In genomic region chr2:29787937-29788681, GRCm38 (mm10) we compare ENCODE assay signal across 8 mouse cellular contexts. TPM values are rescaled to one million over a fixed set of nuclear protein-coding genes. Genes with fewer than 3 reads are reported as not detected.
DNase-seq lines count a peak whose midpoint lies in the region; ATAC-seq lines count a peak whose summit lies in the region.

Trub2 (minus strand) TSS chr2:29788502.

- no peaks in the 10 kb centered on the region for H3K27me3 ChIP-seq in intestine, embryonic 16.5 days (replicated peaks; ENCODE audit: control insufficient read depth, insufficient read depth, low read length)

- peak within 1 kb of the TSS; percentile 82 for H3K9ac ChIP-seq in intestine, embryonic 16.5 days (ENCODE audit: low read depth, low read length)

- H3K4me2 ChIP-seq in intestine, embryonic 16.5 days (ENCODE audit: low read depth, low read length) = peak within 1 kb of the TSS; percentile 87

- H3K27ac ChIP-seq in intestine, embryonic 16.5 days (ENCODE audit: low read length) = peak within 1 kb of the TSS; percentile 84

- H3K4me1 ChIP-seq in intestine, embryonic 16.5 days (ENCODE audit: control insufficient read depth, insufficient read depth, low read length) = peaks cover 13% of the 10 kb centered on the region

- intact Hi-C loops in gastrocnemius, postnatal 36 days (cut with DNase I) = no loop called here
- intact Hi-C loops in left cerebral cortex, postnatal 25 days (cut with DNase I) = no loop called here

- peaks cover 17% of the 10 kb centered on the region for H3K36me3 ChIP-seq in intestine, embryonic 16.5 days (ENCODE audit: control insufficient read depth, insufficient read depth, low read length)

- peak within 1 kb of the TSS; percentile 85 for H3K4me3 ChIP-seq in intestine, embryonic 16.5 days (ENCODE audit: low read length)

- WGBS in intestine, embryonic 16.5 days = under 1% methylated on average over 45 of the region's 45 CpGs

- peak; percentile 84 for ATAC-seq in intestine, embryonic 16.5 days

- no peaks in the 10 kb centered on the region for H3K9me3 ChIP-seq in intestine, embryonic 16.5 days (ENCODE audit: control insufficient read depth, low read length)

- DNase-seq in adrenal gland, adult 8-10 months = peak; percentile 83
- peak; percentile 56 for DNase-seq in embryo, embryonic 11.5 days (ENCODE audit: low read depth, low spot score)
- peak; percentile 68 to 74 for DNase-seq in gastrocnemius, postnatal 36 days
- DNase-seq in left cerebral cortex, postnatal 25 days (ENCODE audit: low spot score in 2 of 2) = peak; percentile 90 to 94
- peak; percentile 81 for DNase-seq in mesoderm, embryonic 11.5 days (ENCODE audit: low read depth, low spot score)
- peak; percentile 86 to 88 for DNase-seq in right cerebral cortex, postnatal 36 days (ENCODE audit: low spot score in 2 of 2)
- peak; percentile 75 to 82 for DNase-seq in urinary bladder, postnatal 4 days (ENCODE audit: low spot score in 2 of 2)

RNA-seq across cellular contexts. Expression of gene Trub2, which starts in this region (rescaled TPM):
- 10 to 100 TPM; 38.8 to 73.6 (median 49.8) TPM for total RNA-seq in adrenal gland, adult 8-10 months (2022)
- 10 to 100 TPM; 21.7 to 24.6 TPM for total RNA-seq in gastrocnemius, postnatal 36 days (2021)
- polyA plus RNA-seq in intestine, embryonic 16.5 days (2015; fragmentation: Nextera tagmentation; extraction: Ambion mirVana) = 37.5 and 38.0 TPM in 2 replicates
- 10 to 100 TPM; 39.3 to 44.9 TPM for total RNA-seq in left cerebral cortex, postnatal 25 days (2021)

Comparison
In these comparisons a context has a peak if more than half of its experiments do, and no peak if none do; other contexts are left out.
1. Peak in every context shown above with its lines: DNase-seq, ATAC-seq, H3K4me3 ChIP-seq and H3K27ac ChIP-seq.